Mouse (Mus musculus) adrenal gland (tissue): Measurements from ENCODE around the gene Nme8.

Experiments used
- intact Hi-C: fragments of 180-260 bp; cut with DNase I; formaldehyde crosslinking; loops from one replicate; pipeline ENCODE4 v1.15.1; 2025

Nme8 gene

DNA sequence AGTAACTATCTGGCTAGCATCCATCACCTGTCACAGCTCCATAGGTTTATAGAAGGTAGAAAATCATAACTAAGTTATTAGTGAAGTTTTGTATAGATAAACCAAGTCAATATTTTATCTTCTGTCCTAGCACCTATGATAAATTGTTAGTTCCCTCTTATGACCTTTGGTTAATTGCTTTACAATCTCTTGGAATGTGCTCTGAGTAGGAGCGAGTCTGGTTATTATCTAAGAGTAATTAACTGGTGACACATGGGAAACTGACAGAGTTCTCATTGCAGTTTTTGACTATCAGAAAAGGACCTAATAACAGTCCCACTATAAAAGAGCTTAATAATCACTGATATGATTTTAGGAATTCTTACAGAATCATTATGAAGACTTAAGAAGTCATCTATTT, 54.1 kb downstream of the Nme8 start:
- intact Hi-C loops, result loop anchor here (5.0 kb wide), 2 partner anchors 206 to 466 kb away; no protein-coding TSS in a partner anchor

DNA sequence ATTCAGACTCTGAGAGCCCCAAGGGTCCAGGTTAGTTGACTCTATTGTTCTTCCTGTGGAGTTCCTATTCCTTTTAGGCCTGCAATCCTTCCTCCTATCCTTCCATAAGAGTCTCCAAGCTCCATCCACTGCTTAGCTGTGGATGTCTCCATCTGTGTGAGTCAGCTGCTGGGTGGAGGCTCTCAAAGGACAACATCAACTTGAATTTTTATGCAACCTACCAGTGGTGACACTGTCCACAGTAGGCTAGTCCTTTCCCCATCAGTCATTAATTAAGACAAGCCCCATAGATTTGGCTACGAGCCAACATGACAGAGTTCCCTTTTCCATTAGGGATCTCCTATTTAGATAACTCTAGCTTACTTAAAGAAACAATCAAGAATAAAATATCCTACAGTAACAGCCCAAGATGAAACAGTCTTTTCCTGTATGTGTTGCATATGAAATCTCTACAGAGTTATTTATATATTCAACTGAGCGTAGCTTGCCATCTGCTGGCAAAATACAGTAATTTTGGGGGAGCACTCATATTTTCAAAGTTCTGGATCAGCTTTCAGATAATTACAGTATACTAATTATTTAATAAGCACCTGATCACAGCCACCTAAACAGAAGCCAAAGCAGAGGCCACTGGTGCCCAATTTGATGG, 57.3 kb downstream of the Nme8 start:
- intact Hi-C loops, result loop anchor here (5.0 kb wide), 2 partner anchors 203 to 463 kb away; no protein-coding TSS in a partner anchor

DNA sequence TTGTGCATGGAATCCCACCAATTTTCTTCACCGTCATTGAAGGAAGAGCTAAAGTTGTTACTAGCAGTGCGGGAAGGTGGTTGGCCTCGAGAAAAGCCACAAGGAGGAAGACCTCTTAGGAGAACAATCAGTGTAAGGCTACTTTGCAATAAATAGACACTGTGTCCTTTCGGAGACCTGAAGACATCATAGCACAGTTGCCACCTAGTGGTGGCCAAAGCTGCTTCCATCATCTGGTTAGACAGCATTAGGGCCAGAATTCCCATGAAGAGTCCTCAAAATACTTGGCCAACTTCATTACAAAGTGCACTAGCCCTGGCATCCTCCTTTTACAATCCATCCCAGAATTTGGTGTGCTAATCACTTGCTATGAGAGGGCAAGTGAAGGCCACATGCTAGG, 61.5 kb downstream of the Nme8 start:
- intact Hi-C loops, result no loop called here

DNA sequence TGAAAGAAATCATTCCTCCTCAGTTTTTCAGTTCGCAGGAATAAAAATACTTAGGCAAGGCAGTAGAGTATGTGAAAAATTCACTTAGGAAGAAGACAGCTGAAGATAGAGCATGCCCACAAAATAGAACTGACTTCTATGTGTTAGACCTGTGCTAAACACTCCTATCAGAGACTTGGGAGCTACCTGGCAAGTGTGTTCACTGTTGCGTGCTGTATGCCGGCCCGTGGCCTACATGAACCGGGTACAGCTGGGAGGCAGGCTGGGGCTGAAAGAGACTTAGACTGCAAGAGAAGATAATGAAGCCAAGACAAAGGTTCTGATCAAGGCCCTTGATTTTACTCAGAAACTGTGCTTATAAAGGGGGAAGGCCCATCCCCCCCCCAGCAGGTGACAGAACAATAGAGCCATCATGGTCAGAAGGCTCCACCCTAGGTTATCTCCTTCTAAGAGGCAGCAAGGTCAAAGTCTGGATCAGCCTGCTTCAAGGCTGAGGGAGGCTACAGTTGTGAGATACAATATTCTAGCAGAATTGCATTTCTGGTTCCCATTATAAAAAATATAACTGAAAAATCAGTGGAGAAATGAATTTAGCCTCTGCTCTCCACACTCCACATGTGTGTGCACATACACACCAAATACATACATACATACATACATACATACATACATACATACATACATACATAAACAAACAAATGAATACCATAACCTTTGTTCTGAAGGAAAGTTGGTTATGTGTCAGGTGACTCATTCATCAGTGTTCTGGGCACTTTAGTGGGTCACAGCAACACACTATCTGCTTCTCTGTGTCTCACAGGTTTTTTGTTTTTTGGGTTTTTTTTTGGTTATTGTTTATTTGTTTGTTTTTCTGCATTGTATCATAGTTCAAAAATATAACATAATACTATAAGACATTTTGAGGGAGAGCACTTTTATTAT, 66.6 kb downstream of the Nme8 start:
- intact Hi-C loops, result no loop called here

DNA sequence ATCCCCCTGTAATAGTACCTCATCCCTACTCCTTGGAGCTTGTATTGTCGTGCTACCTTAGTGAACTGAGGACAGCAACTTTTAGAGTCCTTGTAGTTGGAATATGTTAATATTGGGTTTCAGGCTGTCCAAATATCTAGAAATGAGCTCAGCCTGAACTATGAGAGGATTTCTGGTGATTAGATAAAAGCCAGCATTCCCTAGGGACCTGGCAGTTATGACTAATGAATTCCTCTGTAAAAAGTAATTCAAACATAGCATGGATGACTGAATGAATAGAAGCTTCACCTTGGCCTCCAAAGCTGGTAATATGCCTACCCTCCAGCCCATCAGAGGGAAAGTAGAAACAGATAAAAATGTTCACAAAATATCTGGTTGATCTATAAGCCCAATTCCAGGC, 71.1 kb downstream of the Nme8 start:
- intact Hi-C loops, result no loop called here

DNA sequence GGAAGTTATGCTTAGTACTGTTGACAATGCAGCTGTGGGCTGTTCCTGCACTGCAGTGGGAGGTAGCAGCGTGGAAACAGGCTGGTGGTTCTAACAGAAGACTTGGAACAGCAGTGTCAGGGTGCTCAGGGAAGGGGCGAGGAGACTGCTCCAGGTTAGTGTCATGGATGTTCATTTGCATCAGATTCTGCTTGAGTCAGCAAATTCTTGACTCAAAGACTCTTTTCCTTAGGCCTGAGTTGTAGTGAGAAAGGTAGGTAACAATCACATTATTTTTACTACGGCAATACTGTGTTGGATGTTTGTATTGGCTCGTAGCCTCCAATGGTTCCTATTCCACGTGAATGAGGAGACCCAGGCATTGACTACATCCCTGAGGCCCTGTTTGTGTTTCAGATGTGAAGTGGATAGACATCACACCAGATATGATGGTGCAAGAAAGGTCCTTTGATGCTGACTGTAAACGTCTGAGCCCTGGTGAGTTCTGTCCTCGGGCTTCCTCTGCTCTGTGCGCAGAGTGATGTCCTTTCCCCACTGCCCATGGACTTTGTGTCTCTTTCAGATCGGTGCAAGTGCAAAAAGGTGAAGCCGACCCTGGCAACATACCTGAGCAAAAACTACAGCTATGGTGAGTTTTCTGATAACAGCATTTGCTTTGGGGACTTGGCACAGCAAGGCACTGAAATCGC, 72.8 kb downstream of the Nme8 start:
- intact Hi-C loops, result no loop called here

DNA sequence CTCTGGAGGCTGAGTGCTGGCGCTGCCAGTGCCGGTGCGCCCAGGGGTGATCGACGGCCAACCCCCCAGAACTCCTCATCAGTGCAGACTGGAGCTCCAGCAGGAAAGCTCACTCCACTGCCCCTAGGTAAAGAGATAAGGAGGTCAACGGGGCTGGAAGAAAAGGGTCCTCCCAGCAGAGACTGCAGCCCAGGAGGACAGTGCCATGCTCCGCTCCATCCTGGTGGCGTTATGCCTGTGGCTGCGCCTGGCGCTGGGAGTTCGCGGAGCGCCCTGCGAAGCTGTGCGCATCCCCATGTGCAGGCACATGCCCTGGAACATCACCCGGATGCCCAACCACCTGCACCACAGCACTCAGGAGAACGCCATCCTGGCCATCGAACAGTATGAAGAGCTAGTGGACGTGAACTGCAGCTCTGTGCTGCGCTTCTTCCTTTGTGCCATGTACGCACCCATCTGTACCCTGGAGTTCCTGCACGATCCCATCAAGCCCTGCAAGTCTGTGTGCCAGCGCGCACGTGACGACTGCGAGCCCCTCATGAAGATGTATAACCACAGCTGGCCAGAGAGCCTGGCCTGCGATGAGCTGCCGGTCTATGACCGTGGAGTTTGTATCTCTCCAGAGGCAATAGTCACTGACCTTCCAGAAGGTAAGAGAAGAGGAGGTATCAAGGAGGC, 74.2 kb downstream of the Nme8 start:
- intact Hi-C loops, result no loop called here

DNA sequence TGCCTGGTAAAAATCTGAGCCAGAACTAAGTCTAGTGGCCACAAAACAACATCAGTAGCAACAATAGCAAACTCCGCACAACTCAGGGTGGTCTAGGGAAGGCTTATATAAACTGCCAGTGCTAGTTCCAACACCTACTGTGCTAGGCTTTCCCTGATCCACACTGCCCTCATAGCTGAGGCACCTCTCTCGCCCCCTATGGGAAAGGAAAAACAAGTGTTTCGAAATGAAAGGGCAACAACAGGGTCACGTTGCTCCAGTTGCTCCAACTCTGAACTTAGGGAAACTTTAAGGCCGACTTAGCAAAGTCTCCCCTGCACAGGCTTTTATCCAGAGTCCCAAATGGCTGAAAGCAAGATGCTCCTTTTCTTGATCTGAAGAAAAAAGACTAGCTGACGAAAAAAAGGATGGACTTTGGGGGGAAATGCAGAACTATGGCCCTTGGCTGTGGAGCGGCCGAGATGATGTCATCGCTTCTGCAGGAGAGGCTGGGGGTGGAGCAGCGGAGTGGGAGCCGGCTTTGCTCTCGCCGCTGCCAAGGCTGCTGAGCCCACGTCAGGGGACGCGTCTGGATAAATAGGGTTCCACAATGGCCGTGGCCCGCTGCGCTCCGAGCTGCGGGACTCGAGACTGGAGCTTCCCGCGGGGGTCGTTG, 74.9 kb downstream of the Nme8 start, which contains the start of gene Sfrp4:
Gene Sfrp4, plus strand, starts transcription at position 532 of the 655 bp plus-strand sequence.
- intact Hi-C loops, result no loop called here

DNA sequence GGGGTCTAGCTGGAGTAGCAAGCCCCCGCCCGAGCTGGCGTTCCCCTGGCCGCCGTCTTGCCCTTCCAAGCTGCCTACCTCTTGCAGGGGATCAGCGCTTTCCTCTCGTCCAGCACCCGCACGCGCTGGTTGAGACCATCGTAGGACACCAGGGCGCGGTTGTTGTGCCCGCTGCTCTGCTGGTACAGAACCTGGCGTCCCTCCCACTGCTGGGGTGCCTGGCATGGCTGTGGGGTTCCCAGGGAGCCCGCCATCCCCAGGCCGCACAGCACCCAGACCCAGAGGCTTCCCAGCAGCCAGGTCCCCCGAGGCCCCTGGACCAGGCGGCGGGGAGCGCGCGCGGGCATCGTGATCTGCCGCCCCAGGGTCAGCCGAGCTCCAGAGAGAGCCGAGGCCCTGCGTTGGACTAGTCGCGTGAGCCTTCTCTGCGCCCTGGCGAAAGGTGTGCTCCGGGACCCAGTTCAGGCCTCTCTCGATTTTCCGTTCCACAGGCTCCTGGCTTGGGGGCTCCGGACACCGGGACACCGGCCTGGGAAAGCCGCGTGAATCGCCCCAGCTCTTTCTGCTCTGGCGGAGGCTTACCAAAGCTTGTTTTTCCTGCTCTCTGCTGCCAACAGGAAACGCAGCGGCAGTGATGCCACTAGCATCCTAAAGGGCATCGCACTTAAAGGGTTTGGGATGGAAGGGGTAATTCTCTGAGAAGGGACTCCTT, 78.2 kb downstream of the Nme8 start, which contains the start of gene Epdr1:
Gene Epdr1, minus strand, starts transcription at position 712 of the 712 bp plus-strand sequence.
- intact Hi-C loops, result no loop called here

DNA sequence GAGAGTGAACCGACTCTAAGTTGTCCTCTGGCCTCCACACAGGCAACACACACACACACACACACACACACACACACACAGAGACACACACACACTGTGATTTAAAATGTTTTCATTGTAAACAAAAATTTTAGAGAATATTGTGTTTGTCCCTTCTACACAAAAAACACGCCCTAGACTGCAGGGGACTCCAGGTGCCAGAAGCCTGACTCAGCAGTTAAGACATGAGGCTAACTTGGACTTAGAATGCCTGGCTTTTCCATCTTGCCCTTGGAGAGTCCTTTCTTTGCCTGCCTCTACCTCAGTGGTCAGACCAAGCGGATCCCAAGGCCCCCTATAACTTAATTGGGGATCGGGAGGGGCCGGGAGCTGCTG, 78.8 kb downstream of the Nme8 start:
- intact Hi-C loops, result no loop called here

DNA sequence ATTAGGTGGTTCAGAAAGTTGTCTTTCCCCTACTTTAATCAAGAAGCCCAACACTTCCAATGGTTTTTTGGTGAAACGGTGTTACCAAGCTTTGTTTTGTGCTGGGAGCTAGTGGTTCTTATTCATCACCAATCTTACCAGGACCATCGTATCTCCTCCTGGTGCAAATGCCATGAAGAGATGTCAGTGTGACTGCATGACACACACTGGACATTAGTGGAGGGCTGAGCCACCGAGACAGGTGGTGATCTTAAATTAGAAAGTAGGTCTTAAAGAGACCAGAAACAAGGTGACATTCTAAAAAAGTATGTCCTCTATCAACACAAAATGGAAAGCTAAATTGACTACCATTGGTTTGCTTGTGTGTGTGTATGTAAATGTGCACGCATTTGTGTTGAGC, 79.5 kb downstream of the Nme8 start:
- intact Hi-C loops, result no loop called here

DNA sequence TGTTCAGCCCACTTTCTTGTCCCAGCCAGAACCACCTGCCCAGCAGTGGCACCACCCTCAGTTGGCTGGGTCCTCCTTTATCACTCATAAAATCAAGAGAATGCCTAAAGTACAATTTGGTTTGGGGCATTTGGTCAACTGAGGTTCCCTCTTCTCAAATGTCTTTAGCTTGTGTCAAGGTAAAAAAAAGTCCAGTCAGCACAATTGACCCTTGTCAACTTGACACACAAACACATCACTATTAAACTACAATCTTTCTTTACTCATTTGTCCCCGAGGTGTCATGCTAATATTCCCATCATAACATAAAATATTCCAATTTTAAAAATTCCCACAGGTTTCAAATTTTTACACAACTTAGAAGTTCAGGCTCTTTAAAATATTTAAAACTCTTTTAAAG, 83.3 kb downstream of the Nme8 start:
- intact Hi-C loops, result no loop called here

DNA sequence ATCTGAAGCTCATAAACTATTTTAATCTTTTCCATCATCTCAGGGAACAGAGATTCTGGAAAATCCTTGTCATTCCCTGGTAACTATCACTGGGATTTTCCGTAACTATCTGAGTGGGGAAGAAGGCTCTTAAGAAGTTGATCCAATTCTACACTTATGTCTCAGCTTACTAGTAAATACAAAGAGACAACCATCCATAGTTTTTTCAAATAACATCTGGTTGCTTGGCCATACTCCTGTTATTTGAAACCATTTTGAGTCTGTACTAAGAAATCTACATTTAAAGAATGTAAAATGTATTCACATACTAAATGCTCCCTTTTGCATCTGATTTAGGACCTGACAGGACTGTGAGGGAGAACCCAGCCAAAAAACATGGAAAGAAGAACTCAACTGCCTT, 84.2 kb downstream of the Nme8 start:
- intact Hi-C loops, result no loop called here

DNA sequence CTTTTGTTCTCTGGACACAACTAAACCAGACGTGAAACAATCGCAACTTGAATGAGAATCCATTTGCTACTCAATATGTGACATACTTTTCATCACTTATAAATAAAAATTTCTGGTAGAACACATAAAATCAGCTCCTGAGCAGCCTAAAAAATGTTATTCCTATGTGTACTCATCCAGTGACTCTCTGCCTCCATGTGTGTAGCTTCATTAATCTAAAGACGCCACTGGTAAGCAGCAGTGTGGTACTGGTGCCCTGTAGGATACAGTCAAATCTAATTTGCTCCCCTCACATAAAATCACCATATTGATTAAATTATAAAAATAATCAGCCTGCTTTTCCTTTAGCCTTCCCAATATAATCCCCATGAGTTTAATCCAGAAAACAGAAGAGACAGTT, 84.6 kb downstream of the Nme8 start:
- intact Hi-C loops, result no loop called here

DNA sequence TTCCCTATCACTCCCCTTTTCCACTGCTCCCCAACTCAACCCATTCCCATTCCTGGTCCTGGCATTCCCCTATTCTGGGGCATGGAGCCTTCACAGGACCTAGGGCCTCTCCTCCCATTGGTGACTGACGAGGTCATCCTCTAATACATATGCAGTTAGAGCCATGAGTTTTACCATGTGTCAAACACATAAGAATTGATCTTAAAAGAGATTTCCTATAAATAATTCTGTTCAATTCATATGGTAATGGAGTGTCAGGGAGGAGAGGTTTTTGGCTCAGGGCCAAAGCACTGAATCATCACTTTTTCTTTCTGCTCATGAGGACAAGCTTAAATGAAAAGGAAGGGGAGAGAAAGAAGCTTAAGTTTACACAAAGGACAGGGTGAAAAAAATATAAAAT, 85.2 kb downstream of the Nme8 start:
- intact Hi-C loops, result no loop called here

DNA sequence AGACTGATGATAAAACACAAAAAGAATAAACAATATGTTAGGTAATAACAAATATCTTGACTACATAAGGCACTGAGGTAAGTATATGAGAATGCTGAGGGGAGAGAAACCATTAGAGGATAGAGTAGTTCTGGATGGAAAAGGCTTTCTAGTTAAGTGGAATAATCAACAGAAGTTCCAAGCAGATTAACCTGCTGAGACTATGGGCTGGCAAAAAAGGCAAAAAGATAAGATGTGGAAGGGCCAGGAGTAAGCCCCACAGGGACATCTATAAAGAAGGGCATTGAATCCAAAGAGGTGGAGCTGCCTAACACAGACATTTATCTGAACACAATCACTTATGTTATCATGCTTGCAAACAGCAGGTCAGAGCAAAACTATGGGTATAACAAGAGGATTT, 89.5 kb downstream of the Nme8 start:
- intact Hi-C loops, result no loop called here

DNA sequence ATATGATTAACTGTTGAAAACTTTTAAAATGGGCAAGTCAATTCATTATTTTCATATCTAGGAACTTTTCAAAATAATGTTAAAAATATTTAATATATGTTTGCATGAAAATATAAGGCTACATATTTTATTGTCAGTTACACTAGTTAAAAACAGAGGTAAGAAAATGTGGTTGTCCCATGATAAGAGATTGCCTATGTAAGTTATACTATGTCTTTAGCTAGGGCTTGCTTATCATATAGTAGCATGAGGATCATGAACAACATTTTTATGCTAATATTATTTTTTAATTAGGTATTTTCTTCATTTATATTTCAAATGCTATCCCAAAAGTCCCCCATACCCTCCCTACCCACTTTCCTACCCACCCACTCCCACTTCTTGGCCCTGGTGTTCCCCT, 92.7 kb downstream of the Nme8 start:
- intact Hi-C loops, result no loop called here

DNA sequence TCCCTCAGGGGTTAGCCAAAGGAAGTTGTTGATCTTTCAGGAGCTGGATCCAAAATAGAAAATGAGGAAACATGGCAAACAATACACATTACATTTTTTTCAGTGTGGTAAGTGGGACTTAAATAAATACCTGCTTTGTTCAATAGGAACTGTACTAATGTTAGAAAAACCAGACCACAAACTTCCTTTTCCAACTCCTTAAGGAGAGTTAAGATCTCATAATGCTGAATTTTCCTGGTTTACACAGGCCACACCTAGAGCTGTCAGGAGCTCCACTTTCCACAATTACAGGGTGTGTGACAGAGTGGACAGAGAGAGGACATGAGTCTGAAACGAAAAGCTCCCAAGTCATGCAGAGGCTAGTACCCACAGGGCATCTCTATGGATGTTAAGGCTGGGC, 93.9 kb downstream of the Nme8 start:
- intact Hi-C loops, result no loop called here

DNA sequence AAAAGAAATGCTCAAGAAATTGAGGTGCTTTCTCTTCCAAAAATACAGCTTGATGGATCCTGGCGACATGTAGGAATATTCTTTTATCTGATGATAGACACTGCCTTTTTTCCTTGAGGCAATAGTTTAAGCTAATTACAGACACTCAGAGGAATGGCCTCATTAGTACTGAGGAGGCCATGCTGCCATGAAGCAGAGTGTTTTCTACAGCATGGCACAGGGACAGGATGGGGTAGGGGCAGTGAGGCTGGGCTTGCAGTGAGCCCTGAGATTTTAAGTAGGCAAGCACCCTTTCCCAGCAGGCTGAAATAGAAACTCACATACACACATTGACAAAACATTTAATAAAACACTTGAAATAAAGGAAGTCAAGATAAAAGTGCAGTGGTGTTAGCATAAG, 95.1 kb downstream of the Nme8 start:
- intact Hi-C loops, result no loop called here

DNA sequence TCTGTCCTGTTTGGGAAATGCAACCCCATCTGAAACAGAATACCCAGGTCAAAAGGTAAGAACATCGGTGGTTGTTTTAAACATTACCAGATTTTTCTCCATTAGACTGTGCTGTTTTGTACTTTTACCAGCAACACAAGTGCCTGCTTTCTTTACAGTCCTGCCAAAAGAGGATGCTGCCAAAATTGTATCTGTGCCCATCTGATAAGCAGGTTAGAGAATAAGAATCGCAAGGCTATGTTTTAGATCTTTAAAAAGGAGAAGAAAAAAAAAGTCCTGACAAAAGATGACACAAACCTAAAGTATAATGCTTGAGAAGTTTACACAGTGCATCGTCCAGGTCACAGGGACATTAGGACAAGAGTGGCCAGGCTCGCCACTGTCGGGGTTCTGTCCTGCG, 98.4 kb downstream of the Nme8 start:
- intact Hi-C loops, result no loop called here
